Mouse (Mus musculus) kidney, postnatal 4 days (tissue): ENCODE results near the gene Rpp38.
A peak's percentile ranks its signal among the peaks of the same experiment; 100 is the strongest.

ENCODE experiments used
- DNase-seq, 2 experiments: peaks; one replicate each; pipeline ENCODE4 v3.0.0; 2021; ENCODE audit warnings: mixed read lengths in 2 of 2

Rpp38 gene

GRCm38 (mm10) chr2:3332484-3333242, at the start of gene Rpp38:
Gene Rpp38, minus strand, starts transcription at chr2:3332643.
- peak; percentile 97 to 98 for DNase-seq

- no peak for DNase-seq
These were observed 32.7 kb upstream of the Rpp38 start for GRCm38 (mm10) chr2:3365127-3365526.

GRCm38 (mm10) chr2:3361067-3361466, 28.6 kb upstream of the Rpp38 start:
- no peak for DNase-seq

- DNase-seq: no peak
These were observed 25.4 kb upstream of the Rpp38 start for GRCm38 (mm10) chr2:3357887-3358286.

- DNase-seq: no peak
These were observed 23.9 kb upstream of the Rpp38 start for GRCm38 (mm10) chr2:3356311-3356710.

GRCm38 (mm10) chr2:3355793-3356192, 23.4 kb upstream of the Rpp38 start:
- no peak for DNase-seq

- no peak for DNase-seq
These were observed 20.7 kb upstream of the Rpp38 start for GRCm38 (mm10) chr2:3353160-3353559.

GRCm38 (mm10) chr2:3348919-3349318, 16.5 kb upstream of the Rpp38 start:
- peak in 1 of 2 experiments; percentile 9 for DNase-seq

- DNase-seq: no peak
These were observed 16.0 kb upstream of the Rpp38 start for GRCm38 (mm10) chr2:3348422-3348821.

- peak; percentile 70 to 78 for DNase-seq
These were observed 3.3 kb upstream of the Rpp38 start, which contains the start of gene Acbd7 for GRCm38 (mm10) chr2:3335611-3336301. Gene Acbd7, plus strand, starts transcription at chr2:3336168.

- DNase-seq: no peak
These were observed 1.3 kb upstream of the Rpp38 start for GRCm38 (mm10) chr2:3333761-3334160.

- no peak for DNase-seq
These were observed 387 bp downstream of the Rpp38 start for GRCm38 (mm10) chr2:3332056-3332455.

- no peak for DNase-seq
These were observed 1.3 kb downstream of the Rpp38 start for GRCm38 (mm10) chr2:3331071-3331703.

- peak; percentile 74 to 78 for DNase-seq
These were observed 5.1 kb downstream of the Rpp38 start for GRCm38 (mm10) chr2:3327351-3327750.

GRCm38 (mm10) chr2:3326547-3326946, 5.9 kb downstream of the Rpp38 start:
- peak in 1 of 2 experiments; percentile 8 for DNase-seq

GRCm38 (mm10) chr2:3324381-3325130, 7.9 kb downstream of the Rpp38 start:
- no peak for DNase-seq

GRCm38 (mm10) chr2:3323132-3323531, 9.3 kb downstream of the Rpp38 start:
- no peak for DNase-seq

GRCm38 (mm10) chr2:3305426-3306025, 26.9 kb downstream of the Rpp38 start:
- DNase-seq: peak; percentile 69 to 71

- DNase-seq: no peak
These were observed 36.6 kb downstream of the Rpp38 start for GRCm38 (mm10) chr2:3295826-3296225.

- no peak for DNase-seq
These were observed 40.3 kb downstream of the Rpp38 start for GRCm38 (mm10) chr2:3292170-3292569.

- DNase-seq: no peak
These were observed 42.9 kb downstream of the Rpp38 start for GRCm38 (mm10) chr2:3289581-3289980.

- no peak for DNase-seq
These were observed 46.2 kb downstream of the Rpp38 start for GRCm38 (mm10) chr2:3286243-3286642.
